Comparison of ENCODE assay signal across 9 mouse cellular contexts in the genomic region with DNA sequence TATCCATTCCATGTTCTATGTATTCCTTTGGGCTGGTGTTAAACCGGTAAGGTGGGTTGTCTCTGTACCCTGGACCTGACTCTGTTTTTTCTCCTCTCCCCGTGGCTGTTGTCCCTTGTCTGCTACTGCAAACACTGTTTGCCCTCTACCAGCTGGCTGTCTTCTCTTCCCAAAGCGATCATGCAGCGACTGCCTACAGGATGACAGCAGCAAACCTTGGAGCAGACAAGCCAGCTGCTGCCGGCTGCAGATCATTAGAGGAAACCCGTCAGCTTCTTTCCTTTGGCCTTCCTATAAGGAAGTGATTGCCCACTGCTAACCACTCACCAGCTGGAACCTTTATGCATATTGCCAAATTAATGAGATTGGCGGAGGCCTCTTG. TPM values are rescaled to one million over a fixed set of nuclear protein-coding genes. Genes with fewer than 3 reads are reported as not detected.
DNase-seq lines count a peak whose midpoint lies in the region; ATAC-seq and TF ChIP-seq lines count a peak whose summit lies in the region.
"Had no signal": no experiment of that assay in that cellular context is flagged by ENCODE, and none has a peak within 500 bp of the region (broad histone marks: within the 10 kb centered on the region; RNA-seq: fewer than 3 reads in every experiment).

No protein-coding gene starts in this region.

- H3K9ac ChIP-seq in heart, embryonic 12.5 days, result no peak overlapping the region
- no peak overlapping the region for H3K9ac ChIP-seq in intestine, embryonic 14.5 days (ENCODE audit: low read length)
- no peak overlapping the region for H3K9ac ChIP-seq in midbrain, embryonic 14.5 days (replicated peaks; ENCODE audit: low read length)

- H3K4me2 ChIP-seq in heart, embryonic 12.5 days, result no peak overlapping the region
- H3K4me2 ChIP-seq in intestine, embryonic 14.5 days (ENCODE audit: low read length), result no peak overlapping the region
- no peak overlapping the region for H3K4me2 ChIP-seq in midbrain, embryonic 14.5 days (ENCODE audit: low read length)

- ATAC-seq in heart, embryonic 12.5 days (ENCODE audit: insufficient number of reproducible peaks, low FRiP score), result no peak
- peak; percentile 60; the same call in 1 of the 2 replicates for ATAC-seq in intestine, embryonic 14.5 days (replicated peaks; ENCODE audit: low FRiP score, low TSS enrichment, low read depth)
- ATAC-seq in midbrain, embryonic 14.5 days (ENCODE audit: low FRiP score, low TSS enrichment), result peak; percentile 48; the same call in 1 of the 2 replicates

- DNase-seq in heart, adult 11 months, result peak; percentile 89
- peak; percentile 78 for DNase-seq in brain, embryonic 14.5 days (ENCODE audit: low read depth)
- DNase-seq in intestine, embryonic 14.5 days (ENCODE audit: low spot score), result peak; percentile 69
- peak; percentile 53 for DNase-seq in midbrain, embryonic 14.5 days
- DNase-seq in left cerebral cortex, postnatal 25 days (ENCODE audit: low spot score in 2 of 2), result no peak
- no peak for DNase-seq in urinary bladder, postnatal 10 days (ENCODE audit: low spot score)
- no peak for DNase-seq in urinary bladder, postnatal 25 days (ENCODE audit: low spot score)

- H3K4me3 ChIP-seq in heart, embryonic 12.5 days, result no peak overlapping the region
- H3K4me3 ChIP-seq in intestine, embryonic 14.5 days (ENCODE audit: low read depth, low read length), result no peak overlapping the region
- H3K4me3 ChIP-seq in midbrain, embryonic 14.5 days (replicated peaks; ENCODE audit: low read depth, low read length), result no peak overlapping the region
- H3K4me3 ChIP-seq: erythroblast, embryonic 14.5 days had no signal

- intact Hi-C loops in left cerebral cortex, postnatal 25 days (cut with DNase I), result no loop called here

- H3K36me3 ChIP-seq in heart, embryonic 12.5 days, result no peaks in the 10 kb centered on the region
- H3K36me3 ChIP-seq in intestine, embryonic 14.5 days (ENCODE audit: control insufficient read depth, insufficient read depth, low read length), result no peaks in the 10 kb centered on the region
- no peaks in the 10 kb centered on the region for H3K36me3 ChIP-seq in midbrain, embryonic 14.5 days (ENCODE audit: control insufficient read depth, insufficient read depth, low read length)

- no peaks in the 10 kb centered on the region for H3K27me3 ChIP-seq in heart, embryonic 12.5 days (replicated peaks)
- H3K27me3 ChIP-seq in intestine, embryonic 14.5 days (replicated peaks; ENCODE audit: control insufficient read depth, insufficient read depth, low read length), result no peaks in the 10 kb centered on the region
- H3K27me3 ChIP-seq in midbrain, embryonic 14.5 days (ENCODE audit: control insufficient read depth, insufficient read depth, low read length), result no peaks in the 10 kb centered on the region

- H3K4me1 ChIP-seq in heart, embryonic 12.5 days (replicated peaks), result peaks cover 9% of the 10 kb centered on the region
- H3K4me1 ChIP-seq in intestine, embryonic 14.5 days (replicated peaks; ENCODE audit: control insufficient read depth, insufficient read depth, low read length), result peaks cover 4% of the 10 kb centered on the region; the same call in 1 of the 2 replicates
- 0 out of 2 replicates have a peak, but pooled peaks cover 5% of the 10 kb centered on the region for H3K4me1 ChIP-seq in midbrain, embryonic 14.5 days (ENCODE audit: control insufficient read depth, insufficient read depth, low read length)

- WGBS in heart, embryonic 12.5 days, result 54% methylated on average over 7 of the region's 7 CpGs
- WGBS in intestine, embryonic 14.5 days, result 34% methylated on average over 7 of the region's 7 CpGs
- WGBS in midbrain, embryonic 14.5 days, result 53% methylated on average over 7 of the region's 7 CpGs

- TF ChIP-seq CTCF in brain, embryonic 14.5 days (IDR thresholded peaks at IDR 0.05; ENCODE audit: borderline replicate concordance, extremely low read depth, insufficient read depth, insufficient read length), result no peak

- H3K9me3 ChIP-seq in heart, embryonic 12.5 days (replicated peaks), result no peaks in the 10 kb centered on the region
- no peaks in the 10 kb centered on the region for H3K9me3 ChIP-seq in intestine, embryonic 14.5 days (ENCODE audit: control insufficient read depth, low read length)
- H3K9me3 ChIP-seq in midbrain, embryonic 14.5 days (ENCODE audit: control insufficient read depth, low read length), result no peaks in the 10 kb centered on the region

- no peak overlapping the region for H3K27ac ChIP-seq in heart, embryonic 12.5 days (ENCODE audit: poor library complexity, severe bottlenecking)
- no peak overlapping the region for H3K27ac ChIP-seq in intestine, embryonic 14.5 days (ENCODE audit: low read depth)
- peak overlapping the region; percentile 52; the same call in 1 of the 2 replicates for H3K27ac ChIP-seq in midbrain, embryonic 14.5 days (replicated peaks; ENCODE audit: low read depth, low read length)

- TF ChIP-seq POLR2A in brain, embryonic 14.5 days (IDR thresholded peaks at IDR 0.05; ENCODE audit: borderline replicate concordance, extremely low read depth, insufficient read depth, insufficient read length, poor library complexity, severe bottlenecking), result no peak

RNA-seq across cellular contexts. Expression of gene Bmp2k, which starts 56.4 kb away (rescaled TPM):
- polyA plus RNA-seq in heart, embryonic 12.5 days (2016; fragmentation: Nextera tagmentation; extraction: Ambion mirVana), result 9.9 and 10.6 TPM in 2 replicates
- polyA plus RNA-seq in brain, embryonic 14.5 days (2012; rRNA removed), result 8.7 and 12.8 TPM in 2 replicates
- polyA plus RNA-seq in intestine, embryonic 14.5 days (2014; fragmentation: Nextera tagmentation; extraction: Ambion mirVana), result 14.7 and 15.7 TPM in 2 replicates
- 11.8 and 12.1 TPM in 2 replicates for polyA plus RNA-seq in midbrain, embryonic 14.5 days (2014; fragmentation: Nextera tagmentation; extraction: Ambion mirVana)
- 10 to 100 TPM; 12.7 to 13.2 TPM for total RNA-seq in left cerebral cortex, postnatal 25 days (2021)

Comparison
In these comparisons a context has a peak if more than half of its experiments do, and no peak if none do; other contexts are left out.
1. DNase-seq: peak in heart, adult 11 months (single experiment), brain, embryonic 14.5 days (single experiment), intestine, embryonic 14.5 days (single experiment) and midbrain, embryonic 14.5 days (single experiment); none in left cerebral cortex, postnatal 25 days (0 of 2), urinary bladder, postnatal 10 days (single experiment) and urinary bladder, postnatal 25 days (single experiment).